Mouse (Mus musculus) cerebellum, adult (tissue): ENCODE data around the gene Pmpca.
A peak's percentile ranks its signal among the peaks of the same experiment; 100 is the strongest.

Experiments used
- ATAC-seq: cut with Nextera tagmentation; 2 replicates; pipeline ENCODE4 v1.9.2; 2017; ENCODE audit warnings: mild to moderate bottlenecking, moderate library complexity, mixed read lengths; ENCODE audit not compliant: insufficient number of reproducible peaks, low FRiP score, low TSS enrichment

Pmpca gene

DNA sequence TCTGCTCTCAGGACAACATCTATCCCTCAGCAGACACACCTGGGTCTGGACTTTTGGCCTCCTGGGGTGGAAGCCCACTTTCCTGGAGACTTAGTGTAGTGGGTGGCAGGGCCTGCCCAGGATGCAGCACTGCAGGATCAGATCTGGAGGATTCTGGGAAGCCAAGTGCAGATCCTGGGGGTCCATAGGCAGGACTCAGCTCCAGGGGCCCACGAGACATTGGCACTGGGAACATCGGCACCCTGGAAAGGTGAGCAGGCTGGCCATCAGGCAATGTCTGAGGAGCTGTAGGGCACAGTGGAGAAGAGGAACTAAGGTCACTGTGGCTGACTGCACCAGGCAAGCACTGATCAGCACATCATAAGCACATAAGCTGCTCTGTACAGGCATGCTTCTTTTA lies 32.8 kb downstream of the Pmpca start:
- no peak for ATAC-seq

DNA sequence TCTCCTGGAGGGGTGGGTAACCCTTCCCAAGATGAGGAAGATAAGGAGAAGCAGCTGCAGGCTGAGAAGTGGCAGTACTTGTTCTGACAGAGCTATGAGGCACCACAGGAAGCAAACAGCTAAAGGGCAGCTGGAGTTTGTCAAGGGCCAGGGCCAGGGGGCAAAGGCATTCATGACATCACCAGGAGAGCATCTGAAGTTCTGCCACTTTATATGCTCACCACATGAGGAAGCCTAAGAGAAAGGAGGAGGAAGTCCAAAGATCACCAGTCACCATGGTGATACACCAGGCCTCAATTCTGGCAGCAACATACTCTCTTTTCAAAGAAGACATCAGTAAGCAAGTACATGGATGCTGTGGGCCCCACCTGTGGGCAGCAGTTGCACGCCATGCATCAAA lies 33.9 kb downstream of the Pmpca start:
- ATAC-seq: no peak

DNA sequence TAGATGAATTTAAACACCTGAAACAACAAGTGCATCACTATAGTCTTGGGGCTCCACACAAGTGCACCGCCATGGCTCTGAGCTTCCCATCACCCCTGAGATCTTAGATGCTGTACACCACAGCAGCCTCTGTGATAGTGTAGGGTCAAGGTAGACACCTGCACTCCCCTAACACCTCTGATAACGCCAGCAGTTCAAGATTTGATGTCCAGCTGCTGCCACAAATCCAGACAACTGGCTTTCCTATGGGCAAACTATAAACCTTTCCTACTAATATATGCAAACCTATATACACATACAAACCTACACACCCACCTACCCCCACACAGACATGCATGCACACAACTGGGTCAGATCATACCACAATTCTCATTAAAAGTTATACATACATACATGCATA lies 35.4 kb downstream of the Pmpca start:
- ATAC-seq: no peak

DNA sequence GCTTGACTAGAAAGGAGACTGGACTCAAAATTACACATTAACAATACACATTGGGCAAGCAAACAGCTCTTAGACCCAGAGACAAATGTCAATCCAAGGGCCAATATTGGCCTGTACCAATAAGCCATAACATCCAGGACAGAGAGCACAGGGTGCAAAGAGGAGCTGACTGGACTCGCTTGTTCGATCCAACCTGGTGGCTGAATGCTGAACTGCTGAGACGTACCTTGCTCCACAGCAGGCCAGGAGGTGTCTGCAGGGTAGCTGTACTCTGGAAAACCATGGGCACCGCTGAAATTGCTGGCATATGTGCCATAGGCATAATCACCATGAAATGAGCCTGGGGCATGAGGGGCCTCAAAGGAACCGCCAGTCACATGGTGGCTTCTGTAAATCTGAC lies 40.7 kb downstream of the Pmpca start:
- ATAC-seq: no peak

DNA sequence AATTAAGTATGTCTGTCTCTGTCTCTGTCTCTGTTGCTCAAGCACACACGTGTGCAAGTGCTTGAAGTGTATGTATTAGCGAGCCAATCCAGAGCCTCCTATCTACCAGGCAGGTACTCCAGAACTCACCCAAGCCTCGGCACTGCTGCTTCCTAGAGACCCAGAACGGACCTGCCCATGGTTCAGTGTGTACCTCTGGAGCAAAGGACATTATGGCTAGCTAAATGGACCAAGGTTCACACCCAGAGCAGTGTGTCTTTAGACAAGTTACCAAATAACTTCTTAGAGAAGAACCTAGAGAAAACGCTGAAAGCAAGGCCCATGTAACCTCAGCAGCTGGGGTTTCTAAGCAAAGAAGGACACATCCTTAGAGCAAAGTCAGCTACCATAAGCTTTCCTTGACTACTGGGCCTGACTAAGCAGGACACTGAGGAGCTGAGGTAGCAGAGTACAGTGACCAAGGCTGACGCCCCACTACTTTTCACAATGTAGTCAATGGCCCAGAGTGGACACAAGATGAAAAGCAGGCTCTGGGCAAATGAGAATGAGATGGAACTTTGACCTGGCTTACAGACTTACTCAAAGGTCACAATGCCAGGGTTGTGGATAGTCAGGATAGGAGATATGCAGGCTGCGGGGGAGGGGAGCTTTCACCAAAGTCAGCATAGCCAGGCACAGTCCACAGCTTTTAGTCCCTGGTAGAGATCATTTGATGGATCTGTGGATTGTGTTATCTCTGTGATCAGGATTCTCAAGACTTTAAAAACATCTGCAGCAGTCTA lies 45.8 kb downstream of the Pmpca start:
- no peak for ATAC-seq

DNA sequence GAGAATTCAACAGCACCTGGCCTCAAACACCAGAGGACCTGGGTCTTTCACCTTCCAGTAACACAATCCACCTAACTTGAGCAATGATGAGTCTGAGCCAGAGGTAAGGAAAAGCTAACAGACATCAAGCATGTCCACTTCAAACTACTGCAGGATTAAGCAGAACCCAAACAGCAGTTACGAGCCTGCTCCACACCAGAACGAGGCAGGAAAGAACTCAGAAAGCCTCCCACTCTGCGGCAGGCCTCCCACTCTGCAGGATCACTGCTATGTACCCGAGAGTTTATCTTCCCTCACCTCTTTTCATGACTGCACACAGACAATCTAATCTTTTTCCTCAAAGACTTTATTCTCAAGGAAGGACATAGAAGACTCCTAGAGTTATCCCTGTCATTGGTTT lies 48.1 kb downstream of the Pmpca start:
- ATAC-seq: no peak

DNA sequence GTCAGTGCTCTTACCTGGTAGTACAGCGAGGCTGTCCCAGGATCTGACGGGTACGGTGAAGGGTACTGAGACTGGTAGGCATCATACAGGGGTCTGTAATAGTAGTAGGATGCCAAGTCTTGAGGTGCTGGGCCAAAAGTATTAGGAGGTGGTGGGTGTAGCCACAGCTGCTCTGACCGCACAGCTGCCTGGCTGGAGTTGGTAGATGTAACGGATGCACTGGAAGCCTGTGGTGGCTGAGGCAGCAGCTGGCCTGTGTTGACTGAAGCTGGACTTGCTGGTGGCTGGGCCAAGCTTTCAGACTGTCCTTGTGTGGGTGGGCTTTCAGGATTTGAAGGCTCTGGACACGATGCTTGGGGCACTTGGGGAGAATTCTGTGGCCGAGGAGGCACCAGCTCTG lies 49.2 kb downstream of the Pmpca start:
- ATAC-seq: no peak

DNA sequence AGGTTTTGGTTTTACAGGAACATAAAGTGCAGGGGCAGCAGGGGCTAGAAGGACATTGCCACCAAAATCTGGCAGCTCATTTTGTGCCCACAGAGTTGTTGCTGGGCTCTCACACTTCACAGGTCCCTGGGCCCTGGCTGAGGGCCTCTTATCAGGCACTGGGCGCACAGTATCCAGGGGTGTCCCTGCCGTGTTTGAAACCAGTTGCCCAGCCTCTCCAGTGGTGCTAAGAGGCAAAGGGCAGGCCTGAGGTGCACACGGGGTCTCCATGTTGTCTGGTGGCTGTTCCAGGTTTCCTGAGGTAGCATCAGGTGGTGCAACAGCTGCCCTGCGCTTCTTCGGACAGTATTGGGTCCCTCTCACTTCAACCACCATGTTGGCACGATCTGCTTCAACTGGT lies 50.5 kb downstream of the Pmpca start:
- ATAC-seq: no peak

DNA sequence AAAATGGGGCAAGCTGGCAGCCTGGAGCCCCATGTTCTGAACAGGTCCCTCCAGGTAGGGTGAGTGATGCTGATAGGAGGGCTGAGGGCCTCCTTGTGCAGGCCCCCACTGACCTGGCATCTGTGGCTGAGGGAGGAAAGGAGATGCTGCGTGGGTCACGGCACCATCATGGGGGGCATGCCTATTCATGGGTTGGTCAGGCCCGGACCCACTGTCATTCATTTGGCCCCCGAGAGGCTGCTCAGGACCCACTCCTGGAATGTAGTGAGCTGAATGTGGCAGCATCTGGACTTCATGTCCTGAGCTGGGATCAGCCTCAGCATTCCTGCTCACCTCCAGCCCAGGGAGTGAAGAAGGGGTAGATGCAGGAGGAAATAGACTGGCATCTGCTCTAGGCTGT lies 52.1 kb downstream of the Pmpca start:
- ATAC-seq: no peak

DNA sequence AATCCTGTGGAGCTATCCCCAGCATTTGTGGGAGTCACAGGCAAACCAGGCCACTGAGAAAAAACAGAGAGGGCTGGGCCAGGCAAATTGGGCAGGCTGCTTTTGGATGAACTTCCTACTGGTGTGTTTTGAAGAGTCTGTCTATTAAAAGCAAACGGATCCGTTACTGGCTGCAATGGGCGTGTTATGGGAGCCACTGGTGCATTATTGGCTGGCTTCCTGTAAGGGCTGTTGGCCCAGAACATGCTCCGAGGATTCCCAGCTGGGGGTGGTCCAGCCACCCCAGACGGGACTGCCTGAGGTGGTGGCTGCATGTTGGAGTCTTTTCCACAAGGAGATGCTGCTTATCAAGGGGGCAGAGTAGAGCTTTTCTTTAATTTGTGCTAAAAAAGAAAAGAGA lies 52.5 kb downstream of the Pmpca start:
- no peak for ATAC-seq

DNA sequence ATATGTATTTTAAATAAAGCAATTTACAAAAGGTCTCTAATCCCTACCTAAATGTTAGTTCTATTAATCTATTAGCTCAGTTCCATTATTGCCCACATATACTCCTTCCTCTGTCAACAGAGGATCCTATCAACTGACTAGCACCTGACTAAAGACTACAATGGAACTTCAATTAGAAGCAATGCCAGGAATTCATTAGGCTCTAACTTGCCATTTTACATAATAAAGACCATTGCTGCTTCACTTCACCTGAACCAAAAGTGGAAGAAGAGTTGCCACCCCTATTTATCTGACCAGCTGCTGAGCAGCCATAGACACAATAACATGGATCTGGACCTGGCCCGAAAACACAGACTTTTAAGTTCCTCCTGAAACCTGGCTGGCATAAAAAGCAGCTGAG lies 53.7 kb downstream of the Pmpca start:
- no peak for ATAC-seq

DNA sequence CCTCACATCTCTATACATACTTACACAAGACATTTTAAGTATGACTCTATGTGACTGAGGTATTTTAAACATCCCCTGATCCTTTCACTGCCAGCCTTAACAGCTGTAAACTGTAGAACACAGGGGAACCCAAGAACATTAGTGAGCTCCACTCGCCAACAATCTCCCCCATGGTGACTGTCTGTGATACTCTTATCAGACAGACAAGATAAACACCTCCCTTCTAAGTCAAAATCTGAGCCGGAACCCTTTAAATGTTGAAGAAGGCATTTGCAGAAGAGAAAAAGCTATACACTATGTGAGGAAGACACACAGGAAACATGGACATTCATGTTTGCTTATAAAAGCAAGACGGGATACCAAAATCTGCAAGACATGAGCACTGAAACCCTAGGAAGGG lies 54.7 kb downstream of the Pmpca start:
- no peak for ATAC-seq

DNA sequence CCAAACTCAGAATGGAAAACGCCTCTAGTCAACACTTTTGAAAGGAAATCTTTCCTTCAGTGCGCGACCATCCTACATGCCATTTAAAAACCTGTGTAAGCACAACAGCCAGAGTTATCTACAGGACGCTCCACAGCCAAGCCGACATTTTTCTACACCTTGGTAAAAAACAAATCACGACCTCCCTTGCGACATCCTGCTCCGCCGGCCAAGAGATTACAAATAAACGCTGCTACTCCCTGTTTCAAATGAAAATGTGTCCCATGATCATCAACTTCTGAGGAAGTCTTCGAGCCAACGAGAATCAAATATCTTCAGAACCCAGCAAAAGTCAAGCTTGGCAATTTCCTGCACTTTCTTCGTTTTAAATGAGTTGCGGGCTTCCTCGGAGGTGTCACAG lies 55.2 kb downstream of the Pmpca start:
- no peak for ATAC-seq

DNA sequence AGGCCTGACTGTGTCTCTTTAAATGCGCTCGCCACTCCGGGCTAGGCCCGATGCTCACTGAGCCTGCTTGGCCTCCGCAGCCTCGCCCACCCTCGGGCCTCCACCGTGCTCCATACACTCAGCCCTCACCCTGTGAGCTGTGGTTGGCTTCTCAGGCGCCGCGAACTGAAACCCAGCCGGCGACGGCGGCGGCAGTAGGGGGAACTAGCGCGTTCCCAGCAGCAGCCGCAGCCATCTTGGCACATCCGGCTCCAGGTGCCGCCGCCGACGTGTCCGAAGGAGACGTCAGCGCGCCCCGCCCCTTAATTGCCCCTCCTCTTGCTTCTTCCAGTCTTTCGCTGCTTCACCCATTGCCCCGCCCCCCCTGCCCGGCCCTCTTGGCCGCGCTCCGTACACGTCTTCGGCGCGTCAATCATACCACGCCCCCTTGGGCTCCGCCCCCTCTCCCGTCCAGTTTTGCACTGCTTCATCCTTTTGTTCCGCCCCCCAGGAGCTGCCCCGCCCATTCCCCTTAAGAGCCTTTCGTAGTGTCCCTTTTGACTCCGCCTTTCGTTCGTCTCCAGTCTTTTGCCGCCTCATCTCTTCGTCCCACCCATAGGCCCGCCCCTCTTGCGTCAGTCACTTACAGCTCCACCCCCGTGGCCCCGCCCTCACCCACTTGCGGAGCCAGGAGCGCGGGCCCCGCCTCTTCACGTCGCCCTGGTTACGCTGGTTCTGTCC lies 56.0 kb downstream of the Pmpca start, which contains the start of gene Sec16a:
Sec16a (minus strand) TSS at position 271 of the 720 bp plus-strand sequence.
- ATAC-seq: peak; percentile 75

DNA sequence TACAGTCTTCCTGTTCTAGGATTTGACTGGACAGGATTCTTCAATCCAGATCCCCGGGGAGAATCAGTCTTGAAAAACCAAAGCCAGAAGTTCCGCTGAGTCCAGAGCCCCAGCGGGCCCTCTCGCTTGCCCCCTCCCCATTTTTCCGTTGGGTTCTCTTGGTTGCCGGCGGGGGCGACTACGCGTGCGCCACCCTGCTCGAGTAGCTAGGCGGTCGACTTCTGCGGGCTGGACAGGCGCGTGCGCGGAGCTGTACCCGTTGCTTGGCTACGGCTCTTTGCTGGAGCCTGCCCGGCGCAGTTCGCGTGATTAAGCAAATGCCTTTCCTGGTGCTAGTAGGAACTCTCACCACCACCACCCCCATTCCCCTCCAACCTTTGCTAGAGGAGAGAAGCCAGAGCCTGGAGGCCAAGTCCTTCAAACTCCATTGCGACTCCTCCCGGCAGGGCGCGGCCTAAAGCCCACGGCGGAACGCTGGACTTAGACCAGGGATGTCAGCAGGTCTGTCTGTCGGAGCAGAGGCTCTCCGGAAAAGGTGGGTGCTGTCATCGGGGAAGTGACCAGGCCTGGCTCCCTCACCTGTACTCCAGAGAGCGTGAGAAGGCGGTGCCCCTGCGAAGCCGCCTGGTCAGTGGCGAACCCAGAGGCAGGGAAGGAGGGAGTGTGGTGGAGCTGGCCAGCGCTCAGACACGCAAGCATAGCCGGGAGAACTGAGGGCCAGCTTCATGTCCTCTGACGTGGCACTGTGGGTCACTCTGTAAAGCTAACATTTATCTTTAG lies 56.7 kb downstream of the Pmpca start:
- peak; percentile 70 for ATAC-seq

DNA sequence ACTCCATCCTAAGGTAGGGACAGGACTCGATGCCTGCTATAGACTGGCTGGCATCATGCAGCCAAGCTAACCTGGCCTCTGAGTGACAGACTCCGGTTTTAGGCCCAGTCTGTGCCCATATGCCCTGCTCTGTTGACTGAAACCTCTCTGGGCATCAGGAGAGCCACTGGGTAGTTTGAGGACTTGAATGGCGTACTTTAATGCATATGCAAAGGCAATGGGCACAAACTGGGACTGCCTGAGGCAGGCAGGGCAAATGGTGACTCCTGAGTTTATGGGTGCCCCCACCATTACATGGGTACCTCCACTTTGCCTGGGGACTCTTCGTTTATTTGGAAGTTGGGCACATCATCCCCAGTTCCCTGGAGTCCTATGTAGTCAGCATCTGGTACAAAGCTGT lies 57.5 kb downstream of the Pmpca start:
- no peak for ATAC-seq
